Mouse (Mus musculus): ENCODE results near the gene 1810062G17Rik. TPM values are rescaled to one million over a fixed set of nuclear protein-coding genes. Genes with fewer than 3 reads are reported as not detected.

The 1810062G17Rik gene
- polyA plus RNA-seq, 1 experiment, result 0.41 TPM

- no peak overlapping the region for H3K27ac ChIP-seq (ENCODE audit: insufficient read depth, low read depth, low read length)
- WGBS, result 77% methylated on average over 8 of the region's 8 CpGs
- no peaks in the 10 kb centered on the region for H3K27me3 ChIP-seq (ENCODE audit: control insufficient read depth, insufficient read depth, low read length)
- TF ChIP-seq POLR2A (IDR thresholded peaks at IDR 0.05; ENCODE audit: low read depth, low read length) (no peak), CTCF (IDR thresholded peaks at IDR 0.05; ENCODE audit: extremely low read depth, insufficient read length, insufficient replicate concordance, low read depth, low read length) (no peak)
- H3K36me3 ChIP-seq (ENCODE audit: control insufficient read depth, insufficient read depth, low read length), result no peaks in the 10 kb centered on the region
- no peaks in the 10 kb centered on the region for H3K4me1 ChIP-seq (ENCODE audit: control insufficient read depth, insufficient read depth, insufficient read length, low read length)
- no peak overlapping the region for H3K4me3 ChIP-seq (ENCODE audit: low read depth, low read length)
Observed at GRCm38 (mm10) chr3:36500976-36501375, 25.2 kb downstream of the 1810062G17Rik start.

GRCm38 (mm10) chr3:36501546-36501945, 25.8 kb downstream of the 1810062G17Rik start:
- Histone ChIP-seq H3K27me3 (ENCODE audit: control insufficient read depth, insufficient read depth, low read length) (no peaks in the 10 kb centered on the region), H3K4me3 (ENCODE audit: low read depth, low read length) (no peak overlapping the region), H3K4me1 (ENCODE audit: control insufficient read depth, insufficient read depth, insufficient read length, low read length) (peaks cover 3% of the 10 kb centered on the region; the same call in 1 of the 2 replicates), H3K27ac (ENCODE audit: insufficient read depth, low read depth, low read length) (no peak overlapping the region), H3K36me3 (ENCODE audit: control insufficient read depth, insufficient read depth, low read length) (no peaks in the 10 kb centered on the region)
- WGBS, result 64% methylated on average over 7 of the region's 7 CpGs
- TF ChIP-seq POLR2A (IDR thresholded peaks at IDR 0.05; ENCODE audit: low read depth, low read length) (no peak), CTCF (IDR thresholded peaks at IDR 0.05; ENCODE audit: extremely low read depth, insufficient read length, insufficient replicate concordance, low read depth, low read length) (no peak)

GRCm38 (mm10) chr3:36505306-36505705, 29.6 kb downstream of the 1810062G17Rik start:
- no peaks in the 10 kb centered on the region for H3K27me3 ChIP-seq (ENCODE audit: control insufficient read depth, insufficient read depth, low read length)
- 85% methylated on average over 8 of the region's 8 CpGs for WGBS
- H3K4me3 ChIP-seq (ENCODE audit: low read depth, low read length), result no peak overlapping the region
- TF ChIP-seq CTCF (IDR thresholded peaks at IDR 0.05; ENCODE audit: extremely low read depth, insufficient read length, insufficient replicate concordance, low read depth, low read length), result no peak
- no peak for TF ChIP-seq POLR2A (IDR thresholded peaks at IDR 0.05; ENCODE audit: low read depth, low read length)
- peaks cover 3% of the 10 kb centered on the region; the same call in 1 of the 2 replicates for H3K4me1 ChIP-seq (ENCODE audit: control insufficient read depth, insufficient read depth, insufficient read length, low read length)
- H3K27ac ChIP-seq (ENCODE audit: insufficient read depth, low read depth, low read length), result no peak overlapping the region
- H3K36me3 ChIP-seq (ENCODE audit: control insufficient read depth, insufficient read depth, low read length), result no peaks in the 10 kb centered on the region

GRCm38 (mm10) chr3:36505809-36506735, 30.3 kb downstream of the 1810062G17Rik start:
- Histone ChIP-seq H3K27me3 (ENCODE audit: control insufficient read depth, insufficient read depth, low read length) (no peaks in the 10 kb centered on the region), H3K27ac (ENCODE audit: insufficient read depth, low read depth, low read length) (no peak overlapping the region), H3K4me3 (ENCODE audit: low read depth, low read length) (no peak overlapping the region), H3K4me1 (ENCODE audit: control insufficient read depth, insufficient read depth, insufficient read length, low read length) (peaks cover 3% of the 10 kb centered on the region; the same call in 1 of the 2 replicates), H3K36me3 (ENCODE audit: control insufficient read depth, insufficient read depth, low read length) (no peaks in the 10 kb centered on the region)
- 39% methylated on average over 10 of the region's 10 CpGs for WGBS
- TF ChIP-seq POLR2A (IDR thresholded peaks at IDR 0.05; ENCODE audit: low read depth, low read length) (no peak), CTCF (IDR thresholded peaks at IDR 0.05; ENCODE audit: extremely low read depth, insufficient read length, insufficient replicate concordance, low read depth, low read length) (no peak)

GRCm38 (mm10) chr3:36511491-36511890, 35.8 kb downstream of the 1810062G17Rik start:
- TF ChIP-seq CTCF (IDR thresholded peaks at IDR 0.05; ENCODE audit: extremely low read depth, insufficient read length, insufficient replicate concordance, low read depth, low read length) (no peak), POLR2A (IDR thresholded peaks at IDR 0.05; ENCODE audit: low read depth, low read length) (no peak)
- WGBS, result 36% methylated on average over 6 of the region's 6 CpGs
- no peak overlapping the region for H3K4me3 ChIP-seq (ENCODE audit: low read depth, low read length)

GRCm38 (mm10) chr3:36516196-36516595, 40.5 kb downstream of the 1810062G17Rik start:
- WGBS, result 84% methylated on average over 9 of the region's 9 CpGs
- no peak overlapping the region for H3K27ac ChIP-seq (ENCODE audit: insufficient read depth, low read depth, low read length)
- no peaks in the 10 kb centered on the region for H3K36me3 ChIP-seq (ENCODE audit: control insufficient read depth, insufficient read depth, low read length)
- peaks cover 7% of the 10 kb centered on the region for H3K4me1 ChIP-seq (ENCODE audit: control insufficient read depth, insufficient read depth, insufficient read length, low read length)
- H3K4me3 ChIP-seq (ENCODE audit: low read depth, low read length), result no peak overlapping the region
- no peak for TF ChIP-seq CTCF (IDR thresholded peaks at IDR 0.05; ENCODE audit: extremely low read depth, insufficient read length, insufficient replicate concordance, low read depth, low read length)
- no peak for TF ChIP-seq POLR2A (IDR thresholded peaks at IDR 0.05; ENCODE audit: low read depth, low read length)
- H3K27me3 ChIP-seq (ENCODE audit: control insufficient read depth, insufficient read depth, low read length), result peaks cover 13% of the 10 kb centered on the region

More at GRCm38 (mm10) chr3:36511491-36511890, 35.8 kb downstream of the 1810062G17Rik start:
- peaks cover 3% of the 10 kb centered on the region; the same call in 1 of the 2 replicates for H3K4me1 ChIP-seq (ENCODE audit: control insufficient read depth, insufficient read depth, insufficient read length, low read length)
- H3K36me3 ChIP-seq (ENCODE audit: control insufficient read depth, insufficient read depth, low read length), result no peaks in the 10 kb centered on the region
- no peak overlapping the region for H3K27ac ChIP-seq (ENCODE audit: insufficient read depth, low read depth, low read length)
- H3K27me3 ChIP-seq (ENCODE audit: control insufficient read depth, insufficient read depth, low read length), result no peaks in the 10 kb centered on the region

Measured in small intestine, adult 2 months (tissue).